Mouse (Mus musculus): Measurements from ENCODE around the gene Phf23.

DNA sequence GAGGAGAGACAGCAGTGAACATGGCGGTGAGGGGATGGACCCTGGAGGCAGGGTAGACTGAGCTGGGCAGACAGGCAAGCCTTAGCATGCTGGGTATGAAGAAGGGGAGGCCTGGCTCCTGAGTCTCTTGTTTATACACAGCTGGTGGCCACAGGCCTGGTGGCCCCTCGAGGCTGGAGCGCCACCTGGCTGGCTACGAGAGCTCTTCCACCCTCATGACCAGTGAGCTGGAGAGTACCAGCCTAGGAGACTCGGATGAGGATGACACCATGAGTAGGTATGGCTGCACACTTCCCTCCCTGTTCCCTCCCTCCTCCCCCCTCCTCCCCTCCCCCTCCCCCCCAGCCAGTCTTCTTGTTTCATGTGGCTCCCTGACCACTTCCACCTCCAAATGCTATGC, 9.9 kb downstream of the Phf23 start:
- TF ChIP-seq CTCF (IDR thresholded peaks at IDR 0.05; ENCODE audit: borderline replicate concordance, extremely low read depth, insufficient read depth, insufficient read length) (peak; percentile 42), POLR2A (IDR thresholded peaks at IDR 0.05; ENCODE audit: borderline replicate concordance, extremely low read depth, insufficient read depth, insufficient read length, poor library complexity, severe bottlenecking) (no peak)

All from brain, embryonic 14.5 days (tissue).